Comparison of ENCODE assay signal across 22 mouse cellular contexts in the genomic region with DNA sequence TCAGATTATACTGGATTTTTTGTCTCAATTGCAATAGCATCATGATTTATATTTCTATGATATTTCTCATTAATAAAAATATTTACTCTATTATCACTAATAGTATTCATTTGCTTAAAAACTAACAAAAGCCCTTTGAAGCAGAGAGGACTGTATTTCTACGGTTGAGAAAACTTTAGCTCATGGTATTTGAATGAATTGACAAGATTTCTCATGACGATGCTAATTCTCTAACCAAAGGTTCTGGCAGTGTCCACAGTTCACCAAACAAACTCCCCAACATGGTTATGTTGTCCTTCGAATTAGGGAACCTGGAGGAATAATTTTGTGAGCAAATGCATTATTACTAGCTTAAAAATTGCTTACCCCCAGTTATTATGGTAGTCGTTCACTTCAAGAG.
DNase-seq lines count a peak whose midpoint lies in the region; ATAC-seq lines count a peak whose summit lies in the region.
"Had no signal": no experiment of that assay in that cellular context is flagged by ENCODE, and none has a peak within 500 bp of the region (broad histone marks: within the 10 kb centered on the region; RNA-seq: fewer than 3 reads in every experiment).

No protein-coding gene starts in this region.

- H3K9ac ChIP-seq in kidney, embryonic 14.5 days (ENCODE audit: low read depth, low read length): no peak overlapping the region

- no peaks in the 10 kb centered on the region for H3K27me3 ChIP-seq in kidney, embryonic 14.5 days (ENCODE audit: control insufficient read depth, insufficient read depth, low read length)
- H3K27me3 ChIP-seq: CH12.LX, Patski had no signal

- WGBS in kidney, embryonic 14.5 days: 82% methylated on average over 4 of the region's 4 CpGs

- H3K4me3 ChIP-seq in kidney, embryonic 14.5 days (ENCODE audit: low read length): no peak overlapping the region

- no peak overlapping the region for H3K4me2 ChIP-seq in kidney, embryonic 14.5 days (replicated peaks; ENCODE audit: low read depth, low read length)

- ATAC-seq in activated CD4-positive, CD25-positive, alpha-beta regulatory T cell, adult 4 months: no peak
- ATAC-seq in granulocyte monocyte progenitor cell, adult 5-6 weeks (replicated peaks; ENCODE audit: poor library complexity, severe bottlenecking): no peak
- ATAC-seq in kidney, embryonic 14.5 days (ENCODE audit: low FRiP score, low TSS enrichment): no peak
- ATAC-seq: CD4-positive, CD25-positive, alpha-beta regulatory T cell, adult 4 months; Patski had no signal

- no peaks in the 10 kb centered on the region for H3K9me3 ChIP-seq in kidney, embryonic 14.5 days (ENCODE audit: control insufficient read depth, low read length)
- H3K9me3 ChIP-seq: G1E had no signal

- no peaks in the 10 kb centered on the region for H3K36me3 ChIP-seq in kidney, embryonic 14.5 days (ENCODE audit: control insufficient read depth, insufficient read depth, low read length)
- H3K36me3 ChIP-seq: G1E had no signal

- H3K27ac ChIP-seq in kidney, embryonic 14.5 days (ENCODE audit: low read depth, low read length): no peak overlapping the region

- DNase-seq in Muller cell, postnatal 12 days (ENCODE audit: inconsistent ontology term): peak; percentile 71
- DNase-seq in retina, embryonic 14.5 days (ENCODE audit: low spot score): peak; percentile 66
- DNase-seq in retina, postnatal 1 day: peak; percentile 59
- DNase-seq: adrenal gland, adult 2 months; adrenal gland, adult 8-10 months; adrenal gland, postnatal 10 days; adrenal gland, postnatal 14 days; adrenal gland, postnatal 25 days; adrenal gland, postnatal 36 days; B cell, adult 2 months; cerebellum, adult 11 months; cerebellum, adult 11-12 months; cerebellum, adult 18-20 months; cerebellum, adult 2 months; cerebellum, adult 8-10 months had no signal

- no peaks in the 10 kb centered on the region for H3K4me1 ChIP-seq in kidney, embryonic 14.5 days (ENCODE audit: control insufficient read depth, insufficient read depth, low read length)
